Mouse (Mus musculus) left cerebral cortex, adult 18-20 months (tissue): ENCODE data around the gene Hist1h2bg. TPM values are rescaled to one million over a fixed set of nuclear protein-coding genes. Genes with fewer than 3 reads are reported as not detected.

Experiments used
- DNase-seq, 2 experiments: peaks; one replicate each; pipeline ENCODE4 v3.0.0; 2021 to 2022; ENCODE audit warnings: low spot score in 2 of 2, mixed read lengths in 1 of 2
- microRNA-seq, 2 experiments: library from miRNA; unstranded; fragments of <30 nt; microRNA quantifications; one replicate each; pipeline ENCODE4 v1.2.0; 2021
- total RNA-seq, 2 experiments: library from RNA; stranded (reverse); gene quantifications; 2 replicates each; pipeline ENCODE4 v1.2.3; 2021

The Hist1h2bg gene
- total RNA-seq, 2 experiments from 2014 or later, result 61.6 to 70.8 TPM

DNA sequence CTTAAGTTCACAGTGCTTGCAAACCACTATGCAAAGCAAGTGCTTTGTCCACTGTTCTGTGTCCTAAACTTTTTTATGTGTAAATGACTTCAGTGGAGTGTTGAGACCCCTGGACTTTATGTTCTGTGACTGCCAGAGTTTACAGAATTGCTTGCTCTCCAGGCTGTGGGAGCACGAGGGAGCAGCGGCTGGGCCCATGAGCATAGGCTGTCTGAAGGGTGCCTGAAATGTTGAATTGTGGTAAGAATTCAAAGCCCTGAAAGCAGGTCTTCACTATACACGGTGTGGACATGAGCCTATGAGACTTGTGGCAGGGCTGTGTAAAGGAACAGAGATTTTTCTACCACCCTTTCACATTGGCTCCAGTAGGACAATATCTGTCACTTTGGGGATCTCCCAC lies 40.4 kb downstream of the Hist1h2bg start:
- no peak for DNase-seq

DNA sequence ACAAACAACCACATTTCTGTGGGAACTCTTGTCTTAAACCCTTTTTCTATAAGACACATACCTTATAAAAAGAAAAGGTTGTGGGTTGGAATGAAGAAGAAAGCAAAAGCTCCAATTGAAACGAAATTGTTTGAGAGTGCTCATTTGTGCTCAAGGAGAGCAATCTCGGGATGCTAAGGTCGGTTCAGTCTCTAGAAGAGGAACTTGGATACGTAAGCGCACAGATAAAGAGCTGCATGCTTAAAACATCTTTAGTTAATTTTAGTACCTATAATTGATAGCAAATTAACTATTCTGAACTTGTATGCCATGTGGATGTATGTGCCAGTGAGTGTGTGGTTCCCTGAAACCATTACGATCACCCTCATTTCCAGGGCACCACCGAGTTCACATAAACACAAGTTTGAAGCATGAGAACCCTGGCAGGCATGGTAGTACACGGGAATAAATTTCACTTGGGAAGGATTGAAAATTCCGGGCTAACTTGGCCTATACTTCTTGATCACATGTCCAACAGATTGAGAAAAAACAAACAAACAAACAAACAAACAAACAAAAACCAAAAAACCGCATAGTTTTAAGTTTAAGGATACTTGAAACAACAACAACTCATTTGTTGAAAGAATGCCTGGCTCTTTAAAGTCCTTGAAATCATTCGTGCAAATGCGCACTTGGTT lies 49.0 kb downstream of the Hist1h2bg start:
- DNase-seq, result no peak

DNA sequence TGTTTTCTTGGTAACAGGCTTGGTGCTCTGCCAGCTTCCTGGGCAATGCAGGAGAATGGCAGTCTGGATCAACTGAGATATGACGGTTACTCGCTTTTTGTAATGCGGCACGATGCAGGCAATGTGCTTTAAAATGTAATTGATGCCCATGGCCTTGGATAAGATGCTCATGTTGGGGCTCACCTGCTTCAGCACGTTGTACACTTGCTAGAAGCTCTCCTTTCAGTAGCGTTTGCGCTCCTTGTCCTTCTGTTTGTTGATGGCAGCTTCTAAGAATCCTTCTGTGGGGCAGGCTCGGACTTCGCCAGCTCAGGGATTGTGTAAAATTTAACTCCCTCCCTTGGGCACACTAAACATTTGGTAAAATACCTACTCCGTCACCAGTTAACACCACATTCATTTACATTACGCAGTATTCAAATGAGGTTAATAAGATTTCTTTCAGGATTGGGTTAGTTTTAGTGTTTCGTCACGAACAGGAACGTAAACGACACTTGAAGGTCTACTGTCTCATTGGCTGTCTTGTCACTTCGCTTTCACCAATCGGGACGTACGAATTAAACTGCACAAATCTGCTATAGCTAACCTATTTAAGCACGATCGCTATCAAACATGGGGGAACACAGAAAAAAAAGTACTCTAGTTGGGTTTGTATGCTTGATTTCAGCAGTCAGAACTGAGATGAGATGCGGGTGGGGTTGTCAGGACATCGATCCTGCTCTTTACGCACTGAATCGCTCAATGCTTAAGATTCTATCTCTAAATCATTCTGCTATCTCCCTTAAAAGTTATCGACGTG lies 49.7 kb downstream of the Hist1h2bg start, which contains the start of gene Hist1h2be:
Hist1h2be (minus strand) TSS at position 392 of the 799 bp plus-strand sequence.
- peak; percentile 52 to 62 for DNase-seq

Small RNA genes lying within 50 kb of the gene (microRNA-seq; reads per million reads assigned to microRNA genes)
- gene Gm44297 (0 reads per million in 2 experiments), gene Gm44359 (0 reads per million in 2 experiments), gene Gm44394 (0 reads per million in 2 experiments)

Other genes starting within 250 kb of the Hist1h2bg start
- gene Zfp322a, start 202.2 kb upstream of the Hist1h2bg start, total RNA-seq, result 10 to 100 TPM; 29.5 to 31.7 TPM
- 1 to 10 TPM; 9.0 to 9.5 TPM for gene Abt1, start 147.5 kb upstream of the Hist1h2bg start, total RNA-seq
- not detected for gene Btn1a1, start 105.5 kb upstream of the Hist1h2bg start, total RNA-seq
- gene Btn2a2, start 82.5 kb upstream of the Hist1h2bg start, total RNA-seq, result 1 to 10 TPM; 1.3 to 1.9 TPM
- 100 to 1,000 TPM; 329 to 333 TPM for gene Hist1h4h, start 40.3 kb upstream of the Hist1h2bg start, total RNA-seq
- gene Hist1h2af, start 37.5 kb upstream of the Hist1h2bg start, total RNA-seq, result 1 to 10 TPM; 1.5 to 3.4 TPM
- 1 to 10 TPM; 3.1 to 3.5 TPM for gene Hist1h3g, start 36.0 kb upstream of the Hist1h2bg start, total RNA-seq
- under 1 TPM; 0.54 to 0.67 TPM for gene Hist1h2bh, start 28.0 kb upstream of the Hist1h2bg start, total RNA-seq
- 10 to 100 TPM; 16.3 to 17.0 TPM for gene Hist1h3f, start 27.3 kb upstream of the Hist1h2bg start, total RNA-seq
- 100 to 1,000 TPM; 168 to 177 TPM for gene Hist1h4f, start 19.7 kb upstream of the Hist1h2bg start, total RNA-seq
- gene Hist1h1d, start 18.1 kb upstream of the Hist1h2bg start, total RNA-seq, result 1 to 10 TPM; 3.1 to 3.7 TPM
- gene Hist1h3e, start 9.0 kb upstream of the Hist1h2bg start, total RNA-seq, result 10 to 100 TPM; 47.4 to 48.5 TPM
- 1 to 10 TPM; 4.3 to 7.1 TPM for gene Hist1h2ae, start 176 bp upstream of the Hist1h2bg start, total RNA-seq
- gene Hist1h2bf, start 2.8 kb downstream of the Hist1h2bg start, total RNA-seq, result 10 to 100 TPM; 14.7 to 26.1 TPM
- gene Hist1h2ad, start 3.0 kb downstream of the Hist1h2bg start, total RNA-seq, result 10 to 100 TPM in 1 of 2 experiments, 1 to 10 TPM in 1; 6.3 to 11.0 TPM
- 10 to 100 TPM in 1 of 2 experiments, 1 to 10 TPM in 1; 9.3 to 10.4 TPM for gene Hist1h3d, start 4.4 kb downstream of the Hist1h2bg start, total RNA-seq
- gene Hist1h4d, start 10.2 kb downstream of the Hist1h2bg start, total RNA-seq, result 100 to 1,000 TPM; 166 to 191 TPM
- 1 to 10 TPM; 7.9 TPM for gene Hist1h2be, start 49.7 kb downstream of the Hist1h2bg start, total RNA-seq
- 10 to 100 TPM; 49.2 to 54.0 TPM for gene Hist1h1e, start 51.2 kb downstream of the Hist1h2bg start, total RNA-seq
- 1 to 10 TPM; 2.4 to 2.5 TPM for gene Hist1h2ac, start 112.6 kb downstream of the Hist1h2bg start, total RNA-seq
- 10 to 100 TPM; 29.7 to 32.4 TPM for gene Hist1h2bc, start 112.8 kb downstream of the Hist1h2bg start, total RNA-seq
- gene Hist1h1t, start 124.4 kb downstream of the Hist1h2bg start, total RNA-seq, result not detected
- 100 to 1,000 TPM; 114 to 117 TPM for gene Hist1h4c, start 127.1 kb downstream of the Hist1h2bg start, total RNA-seq
- 1 to 10 TPM; 3.4 to 3.9 TPM for gene Hfe, start 139.5 kb downstream of the Hist1h2bg start, total RNA-seq
- gene Hist1h1c, start 167.4 kb downstream of the Hist1h2bg start, total RNA-seq, result 10 to 100 TPM; 55.8 to 61.1 TPM
- gene Hist1h3c, start 174.2 kb downstream of the Hist1h2bg start, total RNA-seq, result not detected
- gene Hist1h2bb, start 175.3 kb downstream of the Hist1h2bg start, total RNA-seq, result 10 to 100 TPM; 17.8 to 19.6 TPM
- gene Hist1h2ab, start 179.7 kb downstream of the Hist1h2bg start, total RNA-seq, result 10 to 100 TPM; 17.2 to 22.5 TPM
- gene Hist1h3b, start 180.9 kb downstream of the Hist1h2bg start, total RNA-seq, result 1 to 10 TPM; 4.3 to 9.9 TPM
- 10 to 100 TPM; 92.6 to 94.4 TPM for gene Hist1h4b, start 185.6 kb downstream of the Hist1h2bg start, total RNA-seq
- gene Hist1h4a, start 189.8 kb downstream of the Hist1h2bg start, total RNA-seq, result 10 to 100 TPM; 64.4 to 74.0 TPM
- gene Hist1h3a, start 191.0 kb downstream of the Hist1h2bg start, total RNA-seq, result 10 to 100 TPM; 42.3 to 45.0 TPM
- gene Hist1h1a, start 192.3 kb downstream of the Hist1h2bg start, total RNA-seq, result 10 to 100 TPM; 24.9 to 25.2 TPM
- not detected for gene Trim38, start 198.5 kb downstream of the Hist1h2bg start, total RNA-seq
- not detected for gene Slc17a2, start 235.6 kb downstream of the Hist1h2bg start, total RNA-seq